Mouse (Mus musculus): ENCODE measurements around the gene Vmn1r221.
"Not testable (repeated sequence)": the region's sequence is repeated elsewhere in the genome, so short reads cannot be mapped to it uniquely, and the experiment has no call there.

Vmn1r221 gene

DNA sequence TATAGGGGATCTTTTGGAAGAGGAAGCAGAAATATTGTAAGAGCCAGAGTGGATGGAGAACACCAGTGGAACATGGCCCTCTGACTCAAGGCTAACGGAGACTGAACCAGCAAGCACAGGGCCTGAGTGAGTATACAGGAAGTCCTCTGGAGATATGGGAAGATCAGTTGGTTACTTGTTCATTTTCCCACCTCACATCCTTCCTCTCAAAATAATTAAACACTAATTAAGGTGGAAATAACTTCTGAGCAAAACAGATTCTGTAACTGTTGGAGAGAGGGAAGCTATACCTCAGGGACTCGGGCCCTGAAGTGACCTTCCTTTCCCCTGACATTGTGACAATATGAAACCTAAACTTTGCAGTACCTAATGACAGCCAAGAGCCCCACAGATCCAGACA, at the start of gene Vmn1r221:
Gene Vmn1r221 (plus strand): TSS at position 301 of the 400 bp plus-strand sequence.
- not testable (repeated sequence) for DNase-seq

DNA sequence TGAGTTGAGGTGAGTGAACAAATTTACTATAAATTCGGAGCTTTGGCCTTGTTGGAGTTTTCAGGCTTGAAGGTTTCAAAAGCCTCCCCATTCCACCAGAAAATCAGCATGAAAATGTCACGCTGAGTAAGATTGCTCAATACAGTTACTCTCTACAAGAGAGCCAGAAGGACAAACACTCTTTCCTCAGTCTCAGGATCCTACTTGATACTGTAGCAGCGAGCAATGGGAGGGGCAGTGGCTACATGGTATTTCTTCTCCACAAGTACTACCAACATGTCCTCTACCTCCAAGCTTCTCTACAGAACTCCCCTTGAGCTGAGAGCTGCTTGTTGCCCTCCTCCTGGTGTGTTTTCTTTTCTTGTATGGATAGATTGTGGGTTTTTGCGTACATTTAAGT, 47.5 kb upstream of the Vmn1r221 start:
- not testable (repeated sequence) for DNase-seq

DNA sequence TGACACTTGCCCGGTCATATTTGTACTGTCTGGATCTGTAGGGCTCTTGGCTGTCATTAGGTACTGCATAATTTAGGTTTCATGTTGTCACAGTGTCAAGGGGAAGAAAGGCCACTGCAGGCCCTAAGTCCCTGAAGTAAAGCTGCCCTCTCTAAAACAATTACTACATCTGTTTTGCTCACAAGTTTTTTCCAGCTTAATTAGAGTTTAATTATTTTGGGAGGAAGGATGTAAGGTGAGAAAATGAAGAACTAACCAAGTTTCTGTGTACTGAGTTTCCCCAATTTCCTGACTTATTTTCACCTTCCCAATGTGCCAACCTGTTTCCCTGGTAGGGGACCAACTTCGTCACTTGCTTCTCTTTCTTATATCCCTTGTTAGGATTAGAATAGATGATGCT, 26.1 kb upstream of the Vmn1r221 start, which contains the start of gene Vmn1r220:
Gene Vmn1r220 (minus strand): TSS at position 101 of the 400 bp plus-strand sequence.
- no peak for DNase-seq

DNA sequence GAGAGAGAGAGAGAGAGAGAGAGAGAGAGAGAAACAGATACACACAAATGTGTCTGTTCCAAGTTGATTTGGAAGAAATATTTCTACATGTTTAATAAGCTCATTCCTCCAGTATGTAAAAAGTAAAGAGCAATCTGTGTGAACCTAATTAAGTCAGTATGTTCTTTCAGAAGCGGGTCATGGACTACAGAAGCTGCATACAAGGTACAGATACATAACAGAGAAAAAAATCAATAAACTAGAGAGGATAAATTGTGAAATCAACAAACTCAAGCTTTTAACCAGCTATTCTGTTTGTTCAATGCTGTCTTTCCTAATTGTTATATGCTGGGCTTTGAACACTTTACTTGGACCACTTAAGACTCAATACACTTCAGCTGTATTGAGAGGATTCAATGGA, 10.0 kb upstream of the Vmn1r221 start:
- not testable (repeated sequence) for DNase-seq

DNA sequence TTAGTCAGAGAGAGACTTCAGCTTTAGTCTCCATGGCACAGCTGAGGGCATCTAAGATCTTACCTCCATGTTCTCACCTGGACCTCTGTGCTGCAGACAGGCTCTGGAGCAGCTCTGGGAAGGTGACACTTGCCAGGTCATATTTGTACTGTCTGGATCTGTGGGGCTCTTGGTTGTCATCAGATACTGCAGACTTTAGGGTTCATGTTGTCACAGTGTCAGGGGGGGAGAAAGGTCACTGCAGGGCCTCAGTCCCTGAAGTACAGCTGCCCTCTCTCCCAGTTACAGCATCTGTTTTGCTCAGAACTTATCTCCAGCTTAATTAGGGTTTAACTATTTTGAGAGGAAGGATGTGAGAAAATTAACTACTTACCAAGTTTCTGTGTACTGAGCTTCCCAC, 21.9 kb downstream of the Vmn1r221 start, which contains the start of gene Vmn1r222:
Gene Vmn1r222 (minus strand): TSS at position 101 of the 400 bp plus-strand sequence.
- not testable (repeated sequence) for DNase-seq

DNA sequence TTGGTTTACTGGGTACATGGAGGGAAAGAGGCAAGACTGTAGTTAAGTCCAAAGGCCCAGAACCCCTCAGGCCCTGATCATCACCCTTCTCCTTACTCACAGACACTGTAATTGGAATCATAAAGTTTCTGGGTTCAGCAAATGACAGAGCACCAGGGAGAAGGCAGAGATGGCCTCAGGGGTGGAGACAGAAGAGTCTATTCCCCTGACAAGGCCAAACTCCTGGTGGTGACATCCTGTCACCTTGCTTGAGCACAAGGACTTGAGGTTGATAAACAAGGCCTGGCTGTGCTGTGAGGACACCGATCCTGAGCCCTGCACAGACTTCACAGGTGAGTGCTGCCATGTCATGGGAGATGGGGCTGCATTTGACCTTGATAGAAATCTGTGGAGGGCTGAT, 32.9 kb downstream of the Vmn1r221 start, which contains the start of gene Vmn1r223:
Gene Vmn1r223 (plus strand): TSS at position 301 of the 400 bp plus-strand sequence.
- not testable (repeated sequence) for DNase-seq

DNA sequence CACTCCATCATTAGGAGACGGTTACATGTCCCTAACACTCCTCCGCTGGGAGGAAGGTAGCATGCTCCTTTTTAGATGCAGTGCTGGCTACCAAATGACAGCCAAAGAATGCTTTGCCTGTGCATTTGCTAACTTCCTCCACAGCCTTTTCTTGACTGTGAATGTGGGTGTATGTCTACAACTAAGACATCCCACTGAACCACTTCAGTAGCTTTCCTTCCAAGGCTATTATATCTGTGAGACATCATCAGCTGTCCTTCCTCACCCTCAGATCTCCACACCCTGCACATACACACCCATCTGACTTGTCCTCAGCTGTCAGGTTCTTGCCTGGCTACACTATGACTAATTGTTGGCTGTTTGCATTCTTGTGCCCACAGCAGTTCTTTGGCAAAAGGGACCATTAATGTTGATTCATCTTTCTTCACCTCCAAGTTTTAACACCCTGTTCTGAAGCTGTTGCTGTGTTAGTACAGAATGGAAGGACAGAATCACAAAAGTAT, 44.7 kb downstream of the Vmn1r221 start:
- no peak for DNase-seq

DNA sequence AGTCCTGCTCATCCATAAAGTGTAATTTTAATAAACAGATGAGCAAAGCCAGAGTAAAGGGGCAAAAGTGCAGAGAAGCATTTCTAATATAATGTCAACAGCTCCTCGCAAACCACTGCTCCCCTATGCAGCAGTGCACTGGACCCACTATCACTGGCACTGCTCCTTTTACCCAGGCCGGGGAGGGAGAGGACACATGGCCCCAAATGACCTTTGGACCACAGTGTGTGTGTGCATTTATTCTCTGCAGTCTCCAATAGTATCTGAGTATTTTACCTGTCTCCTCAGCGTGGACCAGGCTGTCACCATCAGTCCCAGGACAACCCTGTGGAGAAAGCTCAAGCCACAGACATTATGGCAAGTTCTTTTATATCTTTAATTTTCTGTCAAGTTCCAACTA, 54.7 kb downstream of the Vmn1r221 start:
- DNase-seq, result not testable (repeated sequence)

DNA sequence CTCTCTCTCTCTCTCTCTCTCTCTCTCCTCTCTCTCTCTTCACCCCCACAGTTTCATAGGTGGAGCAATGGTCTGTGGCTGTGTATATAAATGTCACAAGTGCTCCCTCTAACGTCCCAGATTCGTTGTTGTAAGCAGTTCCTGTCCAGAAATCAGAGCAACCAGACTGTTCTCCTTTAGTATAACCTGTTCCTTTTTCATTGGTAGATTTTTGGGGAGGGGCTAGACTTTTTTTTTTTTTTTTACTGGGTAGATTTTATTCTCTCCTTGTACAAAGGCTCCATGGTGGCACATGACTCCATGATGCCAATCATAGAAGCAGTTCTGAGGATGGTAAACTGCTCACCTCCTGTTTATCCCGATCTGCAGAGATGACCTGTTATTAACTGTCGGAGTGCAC, 55.2 kb downstream of the Vmn1r221 start:
- DNase-seq, result not testable (repeated sequence)

DNA sequence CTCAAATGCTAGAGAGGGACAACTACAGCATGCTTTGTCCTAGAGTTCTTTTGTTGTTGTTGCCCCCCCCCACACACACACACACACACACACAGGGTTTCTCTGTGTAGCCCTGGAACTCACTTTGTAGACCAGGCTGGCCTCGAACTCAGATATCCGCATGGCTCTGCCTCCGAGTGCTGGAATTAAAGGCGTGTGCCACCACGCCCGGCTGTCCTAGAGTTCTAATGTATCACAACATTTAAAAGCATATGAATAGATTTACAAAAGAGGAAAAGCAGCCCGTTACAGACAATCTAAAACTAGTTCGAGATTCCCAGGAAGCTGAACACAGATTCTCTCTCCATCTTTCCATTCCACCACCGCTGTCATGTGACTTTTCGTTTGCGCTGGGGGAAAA, 55.8 kb downstream of the Vmn1r221 start:
- no peak for DNase-seq

DNA sequence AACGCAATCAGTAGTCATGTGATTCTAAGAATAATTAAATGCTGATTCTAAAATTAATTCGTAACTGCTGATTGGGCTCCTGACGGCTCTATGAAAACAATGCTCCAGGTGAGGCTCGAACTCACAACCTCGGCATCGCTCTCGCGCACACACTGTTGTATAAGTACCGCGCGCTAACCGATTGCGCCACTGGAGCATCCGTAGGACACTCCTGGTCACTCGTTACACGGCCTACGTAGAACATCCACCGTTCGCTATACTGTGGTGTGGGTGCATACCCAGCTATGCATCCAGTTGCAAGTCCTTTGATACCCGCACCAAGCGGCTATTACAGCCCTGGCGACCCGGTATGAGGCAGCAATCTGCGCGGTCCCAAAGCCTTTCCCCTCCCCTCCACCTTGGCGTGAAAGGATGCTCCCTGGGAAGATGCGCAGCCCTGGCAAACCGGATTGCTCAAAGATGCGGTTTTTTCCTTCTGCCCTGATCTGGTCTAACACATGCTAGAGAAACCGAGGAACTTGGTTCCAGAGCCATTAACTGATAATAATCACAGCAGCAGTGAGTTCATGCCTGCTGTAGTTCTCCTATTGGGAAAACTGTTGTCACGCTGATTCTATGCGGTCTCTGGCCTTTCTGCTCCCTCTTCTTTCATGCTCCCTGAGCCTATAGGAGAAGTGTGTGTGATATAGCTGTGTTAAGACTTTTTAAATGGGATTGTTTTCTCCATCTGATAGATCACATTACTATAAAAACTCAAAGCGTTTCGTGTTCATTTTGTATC, 56.6 kb downstream of the Vmn1r221 start:
- no peak for DNase-seq

All from kidney, adult 9 months (tissue).